Mouse (Mus musculus) intestine, postnatal 0 days (tissue): ENCODE measurements around the gene Frmpd2. TPM values are rescaled to one million over a fixed set of nuclear protein-coding genes. Genes with fewer than 3 reads are reported as not detected.

Source experiments
- ATAC-seq: fragments of 200-750 bp; cut with Nextera tagmentation; 2 replicates; pipeline ENCODE4 v1.8.0; 2017; ENCODE audit warnings: mild to moderate bottlenecking, moderate TSS enrichment, moderate library complexity
- H3K27ac ChIP-seq: fragments of 300-500 bp; sonication (generic); 2 replicates; pipeline ENCODE4 v1.5.1; 2014; ENCODE audit warnings: mild to moderate bottlenecking, low read depth, low read length, moderate library complexity
- H3K27me3 ChIP-seq: fragments of 300-500 bp; sonication (generic); replicated peaks from 2 replicates; pipeline ENCODE4 v1.6.1; 2014; ENCODE audit warnings: low read length, mixed read lengths; ENCODE audit not compliant: control insufficient read depth, insufficient read depth
- H3K36me3 ChIP-seq: fragments of 300-500 bp; sonication (generic); 2 replicates; pipeline ENCODE4 v1.6.1; 2014; ENCODE audit warnings: mild to moderate bottlenecking, moderate library complexity; ENCODE audit not compliant: control insufficient read depth, insufficient read depth
- H3K4me1 ChIP-seq: fragments of 300-500 bp; sonication (generic); replicated peaks from 2 replicates; pipeline ENCODE4 v1.6.1; 2014; ENCODE audit warnings: antibody characterized with exemption, low read length, mixed read lengths; ENCODE audit not compliant: control insufficient read depth, insufficient read depth
- H3K4me2 ChIP-seq: fragments of 300-500 bp; sonication (generic); replicated peaks from 2 replicates; pipeline ENCODE4 v1.6.1; 2014; ENCODE audit warnings: low read depth, mild to moderate bottlenecking, moderate library complexity
- H3K4me3 ChIP-seq: fragments of 300-500 bp; sonication (generic); 2 replicates; pipeline ENCODE4 v1.5.1; 2014; ENCODE audit warnings: low read depth, low read length
- H3K9ac ChIP-seq: fragments of 300-500 bp; sonication (generic); 2 replicates; pipeline ENCODE4 v1.6.1; 2014; ENCODE audit warnings: mild to moderate bottlenecking, low read depth, low read length
- H3K9me3 ChIP-seq: fragments of 300-500 bp; sonication (generic); 2 replicates; pipeline ENCODE4 v1.6.1; 2016; ENCODE audit warnings: mixed run types; ENCODE audit not compliant: control insufficient read depth
- CTCF ChIP-seq: sonication (generic); IDR thresholded peaks from 2 replicates; pipeline ENCODE4 v1.5.1; 2016; ENCODE audit warnings: low read depth, mild to moderate bottlenecking, control low read depth, antibody characterized with exemption, moderate library complexity
- WGBS: fragments of 180-500 bp; shearing (Covaris S2); extraction: QIAGEN DNeasy Blood & Tissue Kit; methylation state at CpG from one replicate; pipeline ENCODE4 v1.1.7; 2014; 5-methylcytosine and 5-hydroxymethylcytosine counted together
- polyA plus RNA-seq: library from polyadenylated mRNA; unstranded; fragments of >200 nt; fragmentation: Nextera tagmentation; extraction: Ambion mirVana; gene quantifications from 2 replicates; pipeline ENCODE4 v1.2.1, GENCODE M21; 2015

Frmpd2 gene
- polyA plus RNA-seq, 1 experiment from 2014 or later = not detected

DNA sequence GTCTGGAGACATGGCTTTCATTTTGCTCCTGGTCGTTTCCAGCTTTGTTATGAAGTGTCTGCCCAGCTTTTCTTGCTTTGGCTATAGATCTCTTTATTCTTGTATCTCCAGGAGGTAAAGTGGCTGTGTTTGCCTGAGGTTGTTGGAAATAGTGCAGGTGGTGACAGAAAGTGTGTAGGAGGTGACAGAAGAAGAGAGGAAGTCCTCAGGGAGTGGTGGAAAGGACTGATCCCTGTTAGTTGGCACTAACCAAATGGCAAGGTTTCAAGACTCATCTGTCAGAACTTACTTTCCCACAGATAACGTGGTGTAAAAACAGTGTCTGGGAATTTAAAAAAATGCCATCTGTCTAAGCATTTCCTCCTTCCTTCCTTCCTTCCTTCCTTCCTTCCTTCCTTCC lies 3.0 kb downstream of the Frmpd2 start:
- H3K27me3 ChIP-seq = no peaks in the 10 kb centered on the region
- no peak for TF ChIP-seq CTCF
- no peaks in the 10 kb centered on the region for H3K9me3 ChIP-seq
- ATAC-seq = no peak
- H3K4me2 ChIP-seq = no peak overlapping the region
- no peak overlapping the region for H3K27ac ChIP-seq
- H3K36me3 ChIP-seq = no peaks in the 10 kb centered on the region
- no peak overlapping the region for H3K9ac ChIP-seq
- no peak overlapping the region for H3K4me3 ChIP-seq
- H3K4me1 ChIP-seq = no peaks in the 10 kb centered on the region
- 58% methylated on average over 2 of the region's 2 CpGs for WGBS

- no peak overlapping the region for H3K27ac ChIP-seq
- TF ChIP-seq CTCF = no peak
- H3K4me1 ChIP-seq = no peaks in the 10 kb centered on the region
- H3K27me3 ChIP-seq = no peaks in the 10 kb centered on the region
- no peak overlapping the region for H3K4me2 ChIP-seq
- H3K9ac ChIP-seq = no peak overlapping the region
- no peaks in the 10 kb centered on the region for H3K36me3 ChIP-seq
- no peak overlapping the region for H3K4me3 ChIP-seq
- ATAC-seq = no peak
- 5% methylated on average over 3 of the region's 3 CpGs for WGBS
- H3K9me3 ChIP-seq = no peaks in the 10 kb centered on the region
These were observed 4.7 kb downstream of the Frmpd2 start for GRCm38 (mm10) chr14:33476094-33476760.

DNA sequence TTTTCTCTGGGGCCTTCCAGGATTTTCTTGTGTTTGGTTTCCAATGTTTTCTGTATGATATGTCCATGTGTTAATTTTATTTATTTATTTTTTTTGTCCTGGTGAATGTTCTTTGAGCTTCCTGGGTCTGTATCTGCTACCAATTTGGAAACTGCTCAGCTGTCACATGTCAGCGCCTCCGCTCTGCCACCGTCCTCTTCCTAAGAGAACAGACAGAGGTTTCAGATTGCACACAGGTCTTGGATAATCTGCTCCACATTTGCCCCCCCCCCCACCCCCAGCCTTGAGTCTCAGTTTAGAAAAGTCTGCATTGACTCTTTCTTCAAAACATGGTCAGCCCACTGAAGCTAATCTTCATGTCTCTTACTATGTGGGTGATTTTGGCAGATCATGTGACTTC lies 10.5 kb downstream of the Frmpd2 start:
- no peak for TF ChIP-seq CTCF
- Histone ChIP-seq H3K4me1 (no peaks in the 10 kb centered on the region), H3K9ac (no peak overlapping the region), H3K4me3 (no peak overlapping the region), H3K27ac (no peak overlapping the region), H3K4me2 (no peak overlapping the region), H3K9me3 (no peaks in the 10 kb centered on the region), H3K36me3 (no peaks in the 10 kb centered on the region), H3K27me3 (no peaks in the 10 kb centered on the region)
- no peak for ATAC-seq
- WGBS = 67% methylated on average over 3 of the region's 3 CpGs

DNA sequence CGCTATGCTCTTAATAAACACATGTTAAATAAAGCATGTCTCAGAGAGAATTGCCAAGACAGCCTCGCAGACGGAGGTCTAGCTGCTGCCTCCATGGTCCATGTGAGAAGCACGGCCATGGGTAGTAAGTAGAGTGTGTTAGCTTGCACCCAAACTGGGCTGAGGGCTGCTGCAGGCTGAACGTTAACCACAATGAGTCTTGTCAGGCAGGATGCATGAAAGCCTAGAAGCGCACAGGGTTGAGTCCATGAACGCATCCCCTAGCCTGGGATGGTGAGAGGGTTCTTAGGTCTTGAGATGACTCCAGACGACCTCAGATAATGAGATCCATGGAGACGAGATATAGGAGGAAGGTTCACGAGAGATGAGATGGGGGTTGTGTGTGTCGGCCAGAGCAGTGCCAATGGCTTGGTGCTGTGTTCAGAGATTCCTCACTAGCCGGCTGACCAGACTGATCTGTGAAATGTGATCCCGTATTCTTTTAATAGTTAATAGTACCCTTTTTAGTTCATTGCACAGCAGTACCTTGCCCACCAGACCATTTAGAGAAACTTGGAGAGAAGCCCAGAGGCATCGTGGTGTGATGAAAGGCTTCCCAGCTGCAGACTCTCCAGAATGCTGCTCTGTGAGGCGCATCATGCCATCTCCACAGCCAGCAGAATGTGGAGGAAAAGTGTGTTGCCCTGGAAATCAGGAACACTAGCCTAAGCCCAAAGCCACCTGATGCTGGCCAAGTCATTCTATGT lies 16.5 kb downstream of the Frmpd2 start:
- no peaks in the 10 kb centered on the region for H3K4me1 ChIP-seq
- 59% methylated on average over 15 of the region's 15 CpGs for WGBS
- H3K9ac ChIP-seq = no peak overlapping the region
- H3K4me3 ChIP-seq = no peak overlapping the region
- no peaks in the 10 kb centered on the region for H3K27me3 ChIP-seq
- H3K9me3 ChIP-seq = no peaks in the 10 kb centered on the region
- H3K36me3 ChIP-seq = no peaks in the 10 kb centered on the region
- H3K27ac ChIP-seq = no peak overlapping the region
- H3K4me2 ChIP-seq = no peak overlapping the region
- no peak for ATAC-seq
- TF ChIP-seq CTCF = no peak

- Histone ChIP-seq H3K27ac (no peak overlapping the region), H3K36me3 (no peaks in the 10 kb centered on the region), H3K27me3 (no peaks in the 10 kb centered on the region), H3K4me1 (no peaks in the 10 kb centered on the region), H3K9ac (no peak overlapping the region), H3K4me2 (no peak overlapping the region), H3K4me3 (no peak overlapping the region), H3K9me3 (no peaks in the 10 kb centered on the region)
- no peak for ATAC-seq
- no peak for TF ChIP-seq CTCF
- 65% methylated on average over 4 of the region's 4 CpGs for WGBS
These were observed 23.7 kb downstream of the Frmpd2 start for GRCm38 (mm10) chr14:33495226-33495625.

GRCm38 (mm10) chr14:33497418-33497817 lies 25.9 kb downstream of the Frmpd2 start:
- H3K9me3 ChIP-seq = no peaks in the 10 kb centered on the region
- WGBS = 65% methylated on average over 5 of the region's 5 CpGs
- H3K9ac ChIP-seq = no peak overlapping the region
- no peaks in the 10 kb centered on the region for H3K27me3 ChIP-seq
- no peak overlapping the region for H3K4me2 ChIP-seq
- no peak for TF ChIP-seq CTCF
- H3K4me3 ChIP-seq = no peak overlapping the region
- H3K36me3 ChIP-seq = no peaks in the 10 kb centered on the region
- H3K4me1 ChIP-seq = no peaks in the 10 kb centered on the region
- H3K27ac ChIP-seq = no peak overlapping the region
- no peak for ATAC-seq
